Mouse (Mus musculus) myocyte (in vitro differentiated cells): Measurements from ENCODE around the gene Vwa1.

ENCODE experiments used
- MAX ChIP-seq: IDR thresholded peaks from one replicate; pipeline ENCODE4 v1.6.1; 2011; ENCODE audit warnings: low read depth, mild to moderate bottlenecking, control low read depth
- TCF12 ChIP-seq: IDR thresholded peaks from one replicate; pipeline ENCODE4 v1.6.1; 2011; ENCODE audit warnings: mild to moderate bottlenecking, control low read depth; ENCODE audit not compliant: poor library complexity, insufficient read depth, severe bottlenecking

DNA sequence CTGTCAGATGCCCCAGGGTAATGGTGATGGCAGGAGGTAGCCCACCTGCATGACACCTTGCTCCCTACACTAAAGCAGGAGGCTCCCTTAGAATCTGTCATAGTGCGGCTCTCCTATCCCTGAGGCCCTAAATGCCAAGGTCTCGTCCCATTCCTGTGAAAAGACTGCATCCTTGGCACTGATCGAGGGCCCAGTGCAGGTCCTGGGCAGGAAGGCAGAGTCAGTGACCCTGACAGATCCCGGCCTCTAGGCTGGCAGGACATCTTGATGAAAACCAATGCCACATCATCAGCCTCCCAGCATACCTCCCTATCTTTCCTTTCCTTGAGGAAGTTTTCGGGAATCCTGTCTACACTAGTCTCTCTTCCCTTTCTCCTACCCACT, 5.0 kb downstream of the Vwa1 start:
- TF ChIP-seq TCF12 (no peak), MAX (no peak)
